Mouse (Mus musculus): ENCODE measurements around the gene Rpl9-ps1. TPM values are rescaled to one million over a fixed set of nuclear protein-coding genes. Genes with fewer than 3 reads are reported as not detected.

Gene Rpl9-ps1
- not detected in 2 replicates for polyA plus RNA-seq (2016; fragmentation: Nextera tagmentation; extraction: Ambion mirVana)

DNA sequence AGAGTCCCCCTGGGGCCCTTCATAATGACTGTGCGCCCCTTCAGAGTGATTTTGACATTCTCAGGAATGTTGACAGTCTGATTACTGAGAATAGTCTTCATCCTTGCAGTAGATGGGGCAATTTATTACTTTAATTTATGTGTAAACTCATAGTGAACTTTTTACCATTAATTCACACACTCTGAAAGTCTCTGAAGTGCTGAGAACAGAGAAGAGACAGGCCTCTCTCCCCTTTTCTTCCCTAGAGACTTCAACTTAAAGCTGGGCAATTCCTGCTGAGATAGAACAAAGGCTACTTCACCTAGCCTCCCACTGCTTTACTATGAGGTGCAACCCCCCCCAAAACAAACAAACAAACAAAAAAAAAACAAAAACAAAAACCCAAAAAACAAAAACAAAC lies at the start of gene Rpl9-ps1:
Rpl9-ps1 (minus strand) TSS at position 101 of the 400 bp plus-strand sequence.
- no peak for ATAC-seq (ENCODE audit: low FRiP score)
- Histone ChIP-seq H3K9ac (no peak within 1 kb of the TSS), H3K4me3 (no peak within 1 kb of the TSS), H3K36me3 (no peaks in the 10 kb centered on the region), H3K4me1 (no peaks in the 10 kb centered on the region), H3K4me2 (replicated peaks) (no peak within 1 kb of the TSS), H3K9me3 (replicated peaks) (no peaks in the 10 kb centered on the region), H3K27me3 (no peaks in the 10 kb centered on the region), H3K27ac (no peak within 1 kb of the TSS)
- 82% methylated on average over 1 of the region's 1 CpGs for WGBS

DNA sequence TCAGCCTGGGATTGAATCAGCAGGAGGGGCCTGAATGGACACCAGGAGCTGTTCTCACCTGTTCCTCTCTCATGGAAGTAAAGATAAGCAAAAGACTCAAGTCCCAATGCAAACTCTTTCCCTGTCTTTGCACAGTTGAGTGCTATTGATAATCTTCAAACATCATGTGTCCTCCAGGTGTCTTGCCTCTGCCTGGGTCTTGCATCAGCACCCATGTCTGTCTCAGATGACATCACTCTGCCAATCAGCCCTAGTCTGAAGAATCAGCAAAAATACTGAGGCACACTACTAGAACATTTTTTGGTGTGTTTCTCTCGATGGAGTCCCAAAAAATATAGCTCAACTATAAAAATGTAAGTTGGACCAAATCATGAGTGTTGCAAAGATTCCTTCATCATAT lies 46.6 kb upstream of the Rpl9-ps1 start:
- H3K27ac ChIP-seq: no peak overlapping the region

DNA sequence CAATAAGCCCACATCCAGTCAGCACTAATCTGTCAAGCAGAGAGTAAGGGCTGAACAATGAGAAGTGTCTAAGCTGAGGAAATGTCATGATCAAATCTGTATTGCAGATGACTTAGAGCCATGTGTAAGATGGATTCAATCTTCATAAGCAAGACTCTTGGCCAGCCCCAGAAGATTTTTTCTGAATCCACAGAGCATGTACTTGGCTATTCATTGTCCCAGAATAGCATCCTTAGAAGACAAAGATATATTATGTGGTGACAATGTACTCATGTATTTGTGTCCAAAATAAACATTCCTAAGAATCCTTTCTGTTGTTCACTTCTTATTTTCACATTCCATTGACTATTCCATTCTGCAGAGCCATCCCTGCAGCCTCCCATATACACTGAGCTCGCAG lies 44.5 kb upstream of the Rpl9-ps1 start:
- H3K4me2 ChIP-seq (replicated peaks): no peak overlapping the region
- no peak overlapping the region for H3K27ac ChIP-seq
- no peaks in the 10 kb centered on the region for H3K27me3 ChIP-seq
- H3K36me3 ChIP-seq: no peaks in the 10 kb centered on the region
- ATAC-seq (ENCODE audit: low FRiP score): no peak
- 82% methylated on average over 1 of the region's 1 CpGs for WGBS
- no peaks in the 10 kb centered on the region for H3K9me3 ChIP-seq (replicated peaks)
- no peak overlapping the region for H3K4me3 ChIP-seq
- no peaks in the 10 kb centered on the region for H3K4me1 ChIP-seq
- no peak overlapping the region for H3K9ac ChIP-seq

More for the DNA sequence above, 46.6 kb upstream of the Rpl9-ps1 start:
- no peak for ATAC-seq (ENCODE audit: low FRiP score)
- no peak overlapping the region for H3K4me3 ChIP-seq
- H3K4me2 ChIP-seq (replicated peaks): no peak overlapping the region
- WGBS: 76% methylated on average over 1 of the region's 1 CpGs
- H3K4me1 ChIP-seq: no peaks in the 10 kb centered on the region
- no peak overlapping the region for H3K9ac ChIP-seq
- no peaks in the 10 kb centered on the region for H3K27me3 ChIP-seq
- no peaks in the 10 kb centered on the region for H3K36me3 ChIP-seq
- H3K9me3 ChIP-seq (replicated peaks): no peaks in the 10 kb centered on the region

DNA sequence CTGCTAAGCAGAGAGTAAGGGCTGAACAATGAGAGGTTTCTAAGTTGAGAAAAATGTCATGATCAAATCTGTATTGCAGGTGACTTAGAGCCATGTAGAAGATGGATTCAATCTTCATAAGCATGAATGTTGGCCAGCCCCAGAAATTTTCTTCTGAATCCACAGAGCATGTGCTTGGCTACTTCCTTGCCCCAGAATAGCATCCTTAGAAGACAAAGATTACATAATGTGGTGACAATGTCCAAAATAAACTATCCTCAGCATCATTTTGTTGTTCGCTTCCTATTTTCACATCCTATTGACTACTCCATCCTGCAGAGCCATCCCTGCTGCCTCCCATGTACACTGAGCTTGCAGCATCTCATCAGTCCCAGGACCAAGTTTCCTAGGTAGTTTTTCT lies 30.2 kb upstream of the Rpl9-ps1 start:
- H3K4me2 ChIP-seq (replicated peaks): no peak overlapping the region
- H3K36me3 ChIP-seq: no peaks in the 10 kb centered on the region
- ATAC-seq (ENCODE audit: low FRiP score): no peak
- no peak overlapping the region for H3K9ac ChIP-seq
- no peaks in the 10 kb centered on the region for H3K9me3 ChIP-seq (replicated peaks)
- no peak overlapping the region for H3K4me3 ChIP-seq
- H3K4me1 ChIP-seq: no peaks in the 10 kb centered on the region
- 88% methylated on average over 1 of the region's 1 CpGs for WGBS
- H3K27me3 ChIP-seq: no peaks in the 10 kb centered on the region
- H3K27ac ChIP-seq: no peak overlapping the region

DNA sequence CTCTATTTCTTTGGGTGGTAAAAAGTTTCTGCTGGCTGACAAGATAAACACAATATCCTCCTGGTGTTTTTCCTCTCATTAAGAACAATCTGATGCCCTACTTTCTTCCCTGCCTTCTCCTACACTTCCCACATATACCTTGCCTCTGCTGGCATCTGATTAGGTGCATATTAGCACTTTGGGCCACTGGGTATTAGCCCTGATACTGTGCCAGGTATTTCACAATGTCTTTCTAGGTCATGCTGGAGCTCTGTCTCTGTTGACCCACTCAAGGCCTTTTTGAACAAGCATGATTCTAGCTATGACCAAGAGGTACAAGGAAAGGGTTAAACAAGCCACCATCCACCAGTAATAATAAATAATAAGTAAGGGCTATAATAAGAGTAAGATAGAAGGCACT lies 26.3 kb upstream of the Rpl9-ps1 start:
- H3K4me3 ChIP-seq: no peak overlapping the region
- H3K27me3 ChIP-seq: no peaks in the 10 kb centered on the region
- no peak overlapping the region for H3K4me2 ChIP-seq (replicated peaks)
- H3K9me3 ChIP-seq (replicated peaks): no peaks in the 10 kb centered on the region
- no peaks in the 10 kb centered on the region for H3K36me3 ChIP-seq
- no peak overlapping the region for H3K27ac ChIP-seq
- no peak for ATAC-seq (ENCODE audit: low FRiP score)
- H3K4me1 ChIP-seq: no peaks in the 10 kb centered on the region
- H3K9ac ChIP-seq: no peak overlapping the region

DNA sequence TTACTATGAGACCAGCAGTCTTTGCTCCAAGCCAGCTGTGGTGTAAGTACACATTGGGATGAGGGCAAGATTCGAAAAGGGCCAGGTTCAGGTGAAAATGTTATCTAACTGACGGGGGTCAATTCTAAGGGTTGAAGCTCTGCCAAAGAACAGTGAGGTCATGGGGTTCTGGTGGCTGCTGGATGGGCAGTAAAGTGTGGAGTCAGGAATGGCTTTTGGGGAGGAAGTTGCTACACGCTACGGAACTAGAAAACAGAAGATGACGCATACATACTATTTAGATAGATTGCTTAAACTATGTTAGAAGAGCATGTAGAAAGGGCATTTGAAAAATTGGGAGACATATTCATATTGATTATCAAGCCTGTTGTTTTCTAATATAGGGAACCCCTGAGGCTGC lies 18.1 kb upstream of the Rpl9-ps1 start:
- H3K4me1 ChIP-seq: no peaks in the 10 kb centered on the region
- 86% methylated on average over 5 of the region's 5 CpGs for WGBS
- H3K9ac ChIP-seq: no peak overlapping the region

DNA sequence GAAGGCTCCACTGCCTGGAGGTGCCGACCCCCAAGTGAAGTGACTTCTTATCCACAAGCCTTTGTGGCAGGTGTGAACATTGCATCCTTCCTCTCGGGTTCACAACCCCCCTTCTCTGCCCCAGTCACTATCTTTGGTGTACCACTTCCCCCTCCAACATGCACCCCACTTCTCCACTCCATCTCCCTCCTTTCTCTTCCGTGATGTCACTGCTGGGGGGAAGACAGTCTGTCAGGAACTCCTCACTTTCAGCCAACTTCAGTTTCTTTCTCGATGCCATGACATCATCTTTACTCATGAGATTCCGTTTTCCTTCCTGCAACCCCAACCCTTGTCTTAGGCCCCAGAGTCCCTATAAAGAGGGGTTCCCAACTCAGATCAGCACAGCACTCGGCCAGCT lies 16.8 kb upstream of the Rpl9-ps1 start, which contains the start of gene Ccl4:
Ccl4 (plus strand) TSS at position 381 of the 400 bp plus-strand sequence.
- no peak for ATAC-seq (ENCODE audit: low FRiP score)
- 79% methylated on average over 6 of the region's 6 CpGs for WGBS
- no peak within 1 kb of the TSS for H3K4me2 ChIP-seq (replicated peaks)

More for the DNA sequence above, 18.1 kb upstream of the Rpl9-ps1 start:
- Histone ChIP-seq H3K4me2 (replicated peaks) (no peak overlapping the region), H3K27ac (no peak overlapping the region), H3K27me3 (no peaks in the 10 kb centered on the region), H3K4me3 (no peak overlapping the region), H3K9me3 (replicated peaks) (no peaks in the 10 kb centered on the region), H3K36me3 (no peaks in the 10 kb centered on the region)
- no peak for ATAC-seq (ENCODE audit: low FRiP score)

DNA sequence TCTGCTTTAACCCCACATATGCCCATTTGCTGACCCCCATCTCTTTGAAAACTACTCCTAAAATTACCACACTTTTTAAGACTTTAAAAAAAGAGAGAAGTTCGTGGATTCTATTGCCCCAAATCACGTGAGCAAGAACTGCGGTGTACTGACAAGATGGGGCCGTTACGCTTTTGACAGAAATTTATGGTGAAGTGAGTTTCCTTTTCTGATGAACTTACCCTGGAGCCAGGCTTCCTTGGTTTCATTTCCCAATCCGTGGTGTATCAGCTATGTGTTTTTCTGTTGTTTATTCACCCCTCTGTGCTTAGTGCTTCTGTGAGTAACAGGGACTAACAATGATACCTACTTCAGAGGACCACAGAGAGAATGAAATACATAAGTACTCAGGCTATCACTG lies 13.4 kb upstream of the Rpl9-ps1 start:
- Histone ChIP-seq H3K4me2 (replicated peaks) (no peak overlapping the region), H3K27ac (no peak overlapping the region), H3K36me3 (no peaks in the 10 kb centered on the region), H3K4me3 (no peak overlapping the region), H3K9me3 (replicated peaks) (no peaks in the 10 kb centered on the region), H3K9ac (no peak overlapping the region), H3K4me1 (no peaks in the 10 kb centered on the region), H3K27me3 (no peaks in the 10 kb centered on the region)
- 75% methylated on average over 6 of the region's 6 CpGs for WGBS
- ATAC-seq (ENCODE audit: low FRiP score): no peak

More for the DNA sequence above, 16.8 kb upstream of the Rpl9-ps1 start, which contains the start of gene Ccl4:
- H3K27me3 ChIP-seq: no peaks in the 10 kb centered on the region
- no peaks in the 10 kb centered on the region for H3K4me1 ChIP-seq
- H3K9me3 ChIP-seq (replicated peaks): no peaks in the 10 kb centered on the region
- no peak within 1 kb of the TSS for H3K27ac ChIP-seq
- no peak within 1 kb of the TSS for H3K4me3 ChIP-seq
- no peaks in the 10 kb centered on the region for H3K36me3 ChIP-seq
- H3K9ac ChIP-seq: no peak within 1 kb of the TSS

DNA sequence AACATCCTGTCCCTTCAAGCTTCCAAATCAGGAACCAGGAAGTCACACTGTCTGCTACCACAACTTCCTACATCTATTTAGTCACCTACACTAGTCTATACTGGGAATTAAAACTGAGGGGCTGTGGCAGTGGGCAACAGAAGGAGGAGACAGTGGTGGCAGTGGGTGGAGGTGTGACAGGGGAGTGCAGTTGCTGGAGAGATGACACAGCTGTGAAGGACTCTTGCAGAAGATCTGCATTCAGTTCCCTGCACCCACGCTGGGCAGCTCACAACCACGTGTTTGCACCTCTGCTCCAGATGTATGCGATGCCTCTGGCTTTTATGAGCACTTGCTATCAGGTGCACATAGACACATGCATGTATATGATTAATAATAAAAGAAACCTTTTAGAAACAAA lies 12.1 kb upstream of the Rpl9-ps1 start:
- H3K27me3 ChIP-seq: no peaks in the 10 kb centered on the region
- no peak for ATAC-seq (ENCODE audit: low FRiP score)
- 80% methylated on average over 3 of the region's 3 CpGs for WGBS

DNA sequence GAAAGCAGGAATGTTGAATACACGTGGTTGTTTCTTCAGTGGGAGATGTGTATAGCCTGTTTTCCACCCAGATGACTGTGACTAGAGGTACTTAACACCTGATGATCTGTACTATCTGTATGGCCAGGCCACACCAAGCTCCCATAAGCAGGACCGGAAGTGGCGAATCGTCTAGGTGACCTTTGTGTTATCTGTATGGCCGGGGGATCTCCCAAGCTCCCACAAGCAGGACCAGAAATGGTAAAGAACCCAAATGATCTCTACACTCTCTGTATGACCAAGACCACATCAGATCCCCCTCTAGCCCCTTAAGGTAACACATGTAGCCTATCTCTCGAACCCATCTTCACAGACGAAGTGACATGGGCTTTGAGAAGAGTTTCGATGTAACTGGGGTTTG lies 9.2 kb upstream of the Rpl9-ps1 start:
- Histone ChIP-seq H3K4me2 (replicated peaks) (no peak overlapping the region), H3K36me3 (no peaks in the 10 kb centered on the region), H3K4me3 (no peak overlapping the region), H3K27me3 (no peaks in the 10 kb centered on the region), H3K9me3 (replicated peaks) (no peaks in the 10 kb centered on the region), H3K4me1 (no peaks in the 10 kb centered on the region), H3K9ac (no peak overlapping the region), H3K27ac (no peak overlapping the region)
- 91% methylated on average over 8 of the region's 8 CpGs for WGBS
- no peak for ATAC-seq (ENCODE audit: low FRiP score)

More for the DNA sequence above, 12.1 kb upstream of the Rpl9-ps1 start:
- no peak overlapping the region for H3K4me2 ChIP-seq (replicated peaks)
- H3K36me3 ChIP-seq: no peaks in the 10 kb centered on the region
- H3K4me3 ChIP-seq: no peak overlapping the region
- no peaks in the 10 kb centered on the region for H3K4me1 ChIP-seq
- H3K9me3 ChIP-seq (replicated peaks): no peaks in the 10 kb centered on the region
- no peak overlapping the region for H3K9ac ChIP-seq
- H3K27ac ChIP-seq: no peak overlapping the region

DNA sequence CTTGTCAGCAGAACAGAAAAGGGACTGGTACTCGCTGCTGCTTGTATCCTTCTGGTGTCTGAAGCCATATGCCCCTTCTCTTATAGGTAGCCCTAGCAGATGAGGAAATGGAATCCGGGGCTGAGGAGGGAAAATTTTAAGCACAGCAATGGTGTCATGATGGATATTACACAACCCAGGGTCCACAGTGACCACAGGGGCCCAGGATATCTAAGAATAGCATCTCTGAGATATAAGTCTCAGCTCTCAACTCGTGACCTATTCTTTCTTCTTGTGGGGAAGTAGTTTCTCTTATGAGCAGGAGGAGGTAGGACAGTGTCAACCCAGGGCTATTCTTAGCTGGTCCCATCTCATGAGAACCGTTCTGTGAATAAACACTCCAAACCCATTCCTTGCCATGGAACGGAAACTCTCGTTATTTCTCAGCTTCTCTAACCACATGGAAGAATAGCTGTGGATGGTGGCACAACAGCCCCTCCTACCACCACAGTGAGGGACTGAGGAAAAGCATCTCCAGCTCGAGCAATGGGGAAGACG lies 4.0 kb upstream of the Rpl9-ps1 start, which contains the start of gene Ccl3:
Ccl3 (minus strand) TSS at position 51 of the 537 bp plus-strand sequence.
- WGBS: 84% methylated on average over 8 of the region's 8 CpGs
- Histone ChIP-seq H3K9me3 (replicated peaks) (no peaks in the 10 kb centered on the region), H3K27ac (no peak within 1 kb of the TSS), H3K9ac (no peak within 1 kb of the TSS), H3K4me3 (no peak within 1 kb of the TSS), H3K4me2 (replicated peaks) (no peak within 1 kb of the TSS), H3K27me3 (no peaks in the 10 kb centered on the region), H3K36me3 (no peaks in the 10 kb centered on the region), H3K4me1 (no peaks in the 10 kb centered on the region)
- ATAC-seq (ENCODE audit: low FRiP score): no peak

DNA sequence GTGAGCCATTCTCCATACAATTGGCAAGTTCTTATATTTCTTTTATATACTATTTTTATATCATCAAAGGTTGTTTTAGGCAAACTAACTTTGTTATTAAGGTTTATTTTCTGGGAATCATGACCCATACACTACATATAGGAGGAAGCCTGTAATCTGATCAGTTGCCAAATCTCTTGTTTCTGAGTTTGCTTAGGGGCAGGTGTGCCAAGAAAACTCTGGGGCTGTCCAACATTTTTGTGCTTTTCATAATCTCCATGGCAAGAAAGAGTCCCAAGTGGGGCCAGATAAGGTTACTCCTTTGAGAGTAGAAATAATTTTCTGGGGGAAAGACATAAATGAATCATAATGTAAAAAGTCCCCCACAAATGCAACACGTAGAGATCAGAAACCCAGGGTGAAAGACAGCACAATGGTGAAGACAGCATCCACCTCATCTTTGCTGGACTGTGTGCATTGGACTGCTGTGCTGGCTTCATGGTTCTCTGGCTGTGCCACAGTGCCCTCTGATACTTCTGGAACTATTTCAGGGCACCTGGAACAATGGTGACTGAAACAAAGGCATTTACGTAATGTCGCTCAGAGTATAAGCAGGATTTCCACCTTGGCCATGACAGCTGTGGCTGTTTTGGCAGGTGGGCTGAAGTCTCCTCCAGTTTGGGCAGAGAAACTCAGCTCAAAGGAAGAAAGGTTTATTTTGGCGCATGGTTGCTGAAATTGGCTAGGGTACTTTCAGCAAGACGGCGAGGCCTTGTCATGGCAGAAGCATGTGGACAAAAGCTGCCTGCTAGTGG lies 1.1 kb upstream of the Rpl9-ps1 start:
- H3K9me3 ChIP-seq (replicated peaks): no peaks in the 10 kb centered on the region
- H3K36me3 ChIP-seq: no peaks in the 10 kb centered on the region
- H3K4me2 ChIP-seq (replicated peaks): no peak overlapping the region
- no peak overlapping the region for H3K9ac ChIP-seq
- ATAC-seq (ENCODE audit: low FRiP score): no peak
- WGBS: 95% methylated on average over 6 of the region's 6 CpGs
- no peak overlapping the region for H3K4me3 ChIP-seq
- H3K27ac ChIP-seq: no peak overlapping the region
- H3K4me1 ChIP-seq: no peaks in the 10 kb centered on the region
- H3K27me3 ChIP-seq: no peaks in the 10 kb centered on the region

DNA sequence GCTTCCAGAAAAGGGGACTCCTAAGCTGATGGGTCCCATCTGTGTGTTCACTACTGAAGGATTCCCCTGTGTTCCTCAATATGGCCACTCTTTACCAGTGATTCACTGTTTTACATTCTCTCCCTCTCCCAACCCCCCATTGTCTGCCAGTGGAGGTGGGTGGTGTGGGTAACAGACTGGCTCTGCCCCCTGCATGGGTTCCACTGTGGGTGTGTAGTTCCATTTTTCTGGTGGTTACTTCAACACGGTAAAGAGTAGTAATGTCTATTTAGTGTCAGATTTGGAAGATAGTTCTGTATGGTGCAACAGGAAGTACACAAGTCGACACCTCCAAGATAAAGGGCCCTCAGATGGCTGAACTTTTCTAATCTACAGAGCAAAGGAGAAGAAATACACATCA lies 4.2 kb downstream of the Rpl9-ps1 start:
- Histone ChIP-seq H3K27ac (no peak overlapping the region), H3K4me3 (no peak overlapping the region), H3K27me3 (no peaks in the 10 kb centered on the region), H3K9ac (no peak overlapping the region), H3K36me3 (no peaks in the 10 kb centered on the region), H3K4me2 (replicated peaks) (no peak overlapping the region), H3K9me3 (replicated peaks) (no peaks in the 10 kb centered on the region), H3K4me1 (peaks cover 2% of the 10 kb centered on the region; the same call in 1 of the 2 replicates)
- no peak for ATAC-seq (ENCODE audit: low FRiP score)
- WGBS: 83% methylated on average over 2 of the region's 2 CpGs
